Mouse (Mus musculus) embryo, embryonic 10 days (tissue): ENCODE results near the gene Mypn.

Experiments
- DNase-seq: peaks from one replicate; pipeline ENCODE4 v3.0.0-alpha.2; 2015; ENCODE audit warnings: low spot score

Mypn gene

DNA sequence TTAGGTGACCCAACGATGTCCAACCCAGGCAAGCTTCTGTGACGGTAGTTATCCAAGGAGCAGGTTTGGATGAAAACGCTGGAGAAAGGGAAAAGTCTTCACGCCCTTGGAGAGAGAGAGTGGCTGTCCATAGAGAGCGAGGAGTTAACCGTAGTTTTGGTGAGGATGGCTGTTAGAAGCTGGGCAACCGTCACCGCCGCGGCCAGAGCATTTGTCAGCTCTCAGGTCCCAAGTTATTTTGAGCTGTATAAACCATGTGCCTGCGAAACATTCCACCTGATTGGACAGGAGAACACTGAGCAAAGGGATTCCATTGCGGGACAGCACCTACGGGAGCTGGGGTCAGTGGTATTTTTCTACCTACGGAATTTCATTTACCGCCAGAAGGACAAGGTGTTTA, at the start of gene Mypn:
TSS of gene Mypn (minus strand) at position 225 of the 400 bp plus-strand sequence.
- no peak for DNase-seq

GRCm38 (mm10) chr10:63248421-63248820, 44.7 kb upstream of the Mypn start:
- DNase-seq, result no peak

- no peak for DNase-seq
Observed at GRCm38 (mm10) chr10:63247457-63247856, 43.7 kb upstream of the Mypn start.

GRCm38 (mm10) chr10:63245846-63246245, 42.1 kb upstream of the Mypn start:
- no peak for DNase-seq

GRCm38 (mm10) chr10:63244746-63245145, 41.0 kb upstream of the Mypn start:
- peak; percentile 68 for DNase-seq

DNA sequence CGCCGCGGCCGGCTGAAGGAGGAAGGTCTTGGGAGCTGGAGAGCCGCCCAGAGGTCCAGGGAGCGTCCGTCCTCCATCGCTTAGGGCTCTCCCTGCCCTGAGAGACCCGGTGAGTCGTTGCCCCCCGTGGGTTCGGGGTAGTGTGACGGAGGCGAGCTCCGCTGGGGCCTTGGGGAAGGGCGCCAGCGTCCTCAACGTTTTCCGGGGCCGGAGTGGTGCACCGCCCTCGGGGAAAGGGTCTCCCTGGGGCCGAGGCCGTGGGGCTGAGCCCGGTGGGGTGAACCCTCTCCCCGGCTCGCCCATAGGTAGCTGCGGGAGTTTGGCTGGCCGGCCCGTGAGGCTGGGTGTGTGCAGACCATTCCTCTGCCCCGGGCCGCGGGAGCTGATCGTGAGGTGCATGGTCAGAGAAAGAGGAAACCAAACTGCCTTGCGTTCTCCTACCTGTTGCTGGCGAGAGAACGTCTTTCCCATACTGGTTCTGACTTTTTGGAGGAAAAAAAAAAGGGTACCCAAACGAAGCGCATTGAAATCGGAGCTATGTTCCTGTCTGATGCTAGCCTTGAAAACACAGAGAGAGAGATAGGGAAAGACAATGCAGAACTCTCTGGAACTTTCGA, 40.4 kb upstream of the Mypn start:
- DNase-seq, result peak; percentile 40

- peak; percentile 97 for DNase-seq
Observed at GRCm38 (mm10) chr10:63243493-63244054, 39.8 kb upstream of the Mypn start, which contains the start of gene Herc4. Gene Herc4 (plus strand): TSS chr10:63243810.

DNA sequence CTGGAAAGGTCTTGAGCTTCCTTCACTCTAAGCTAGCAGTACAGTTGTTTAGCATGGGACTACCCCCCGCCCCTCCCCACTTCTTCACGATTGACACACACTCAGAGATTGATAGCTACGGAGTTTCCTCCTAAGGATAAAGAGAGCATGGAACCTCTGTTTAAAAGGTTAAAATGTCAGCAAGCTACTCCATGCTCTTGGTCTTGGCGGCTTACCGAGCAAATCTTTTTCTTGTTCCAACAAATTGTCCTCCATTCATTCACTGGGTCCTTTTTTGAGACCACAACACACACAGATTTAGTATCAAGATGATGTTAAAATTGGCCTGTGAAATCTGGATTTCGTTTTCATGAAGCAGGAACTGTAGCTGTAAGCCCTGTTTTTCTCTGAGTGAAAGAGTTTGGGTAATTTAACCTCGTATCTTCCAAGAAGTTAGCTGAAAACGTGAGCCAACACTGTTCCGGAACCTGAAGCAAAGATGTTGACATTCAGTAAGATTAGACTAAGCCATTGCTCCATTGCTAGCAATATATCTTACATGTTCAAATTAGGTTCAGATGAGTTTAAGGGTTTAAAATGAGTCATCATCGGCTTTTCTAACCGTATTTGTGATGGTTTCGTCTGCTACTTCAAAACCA, 39.2 kb upstream of the Mypn start:
- DNase-seq, result no peak

GRCm38 (mm10) chr10:63240868-63241271, 37.1 kb upstream of the Mypn start:
- no peak for DNase-seq

DNA sequence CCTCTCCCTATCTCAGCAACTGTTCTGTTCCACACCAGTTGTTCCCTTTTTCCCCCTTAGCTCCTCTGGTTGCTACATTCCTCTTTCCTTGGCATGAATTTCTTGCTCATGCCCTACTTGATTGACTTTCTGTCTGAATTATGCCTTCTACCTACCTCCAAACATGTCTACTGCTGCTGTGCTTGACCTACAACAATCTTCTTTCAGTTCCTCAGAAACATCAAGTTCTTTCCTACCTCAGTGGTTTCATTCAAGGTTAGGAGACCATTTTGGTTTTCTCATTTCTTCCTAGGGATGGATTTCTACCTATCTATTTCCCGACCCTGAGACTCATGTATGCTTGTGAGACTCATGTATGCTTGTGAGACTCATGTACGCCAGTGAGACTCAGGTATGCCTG, 36.1 kb upstream of the Mypn start:
- no peak for DNase-seq

DNA sequence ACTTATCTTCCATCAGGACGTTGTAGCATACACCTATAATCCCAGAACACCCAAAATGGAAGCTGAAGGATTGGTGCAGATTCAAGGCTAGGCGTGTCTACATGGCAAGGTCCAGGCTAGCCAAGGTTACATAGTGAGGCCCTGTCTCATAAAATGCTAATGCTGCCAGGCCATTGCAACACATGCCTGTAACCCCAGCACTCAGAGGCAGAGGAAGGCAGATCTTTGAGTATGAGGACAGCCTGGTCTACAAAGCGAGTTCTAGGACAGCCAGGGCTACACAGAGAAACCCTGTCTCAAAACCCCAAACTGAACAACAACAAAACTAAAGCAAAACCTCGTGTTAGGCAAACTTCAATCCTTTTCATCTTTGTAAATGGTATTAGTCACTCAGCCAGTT, 34.3 kb upstream of the Mypn start:
- DNase-seq, result no peak

DNA sequence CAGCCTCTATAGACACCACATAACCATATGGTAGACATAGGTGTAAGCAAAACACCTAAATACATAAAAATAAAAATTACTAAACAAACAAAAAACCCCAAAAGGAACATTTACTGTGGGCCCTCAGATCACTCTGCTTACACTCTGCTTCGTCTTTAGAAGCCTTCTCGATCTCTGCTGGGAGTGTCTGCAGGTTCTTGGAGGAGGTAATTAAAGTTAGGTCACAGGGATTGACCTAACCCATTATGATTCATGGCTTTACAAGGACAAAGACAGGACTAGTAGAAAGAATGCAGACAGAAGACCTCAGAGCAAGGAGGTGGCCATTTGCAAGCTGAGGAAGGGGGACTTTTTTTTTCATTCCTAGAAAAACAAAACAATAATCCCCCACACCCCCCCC, 33.5 kb upstream of the Mypn start:
- no peak for DNase-seq

DNA sequence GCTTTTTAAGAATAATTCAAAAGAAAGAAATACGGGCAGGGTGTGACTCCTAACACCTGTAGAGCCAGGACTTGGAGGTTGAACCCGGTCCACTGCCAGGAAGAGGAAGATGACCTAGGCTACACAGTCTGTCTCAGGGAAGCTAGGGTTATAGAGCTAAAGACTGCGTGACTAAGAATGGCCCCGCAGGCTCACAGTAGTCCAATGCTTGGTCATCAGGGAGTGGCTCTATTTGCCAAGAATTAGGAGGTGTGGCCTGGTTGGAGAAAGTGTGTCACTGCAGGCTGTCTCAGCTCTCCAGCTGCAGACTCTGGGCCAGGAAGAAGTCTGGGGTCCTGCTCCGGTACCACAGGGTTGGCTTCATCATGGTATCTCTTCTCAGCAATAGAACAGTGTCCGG, 32.9 kb upstream of the Mypn start:
- DNase-seq, result no peak

- no peak for DNase-seq
Observed at GRCm38 (mm10) chr10:63235889-63236288, 32.1 kb upstream of the Mypn start.

- no peak for DNase-seq
Observed at GRCm38 (mm10) chr10:63234133-63234532, 30.4 kb upstream of the Mypn start.

DNA sequence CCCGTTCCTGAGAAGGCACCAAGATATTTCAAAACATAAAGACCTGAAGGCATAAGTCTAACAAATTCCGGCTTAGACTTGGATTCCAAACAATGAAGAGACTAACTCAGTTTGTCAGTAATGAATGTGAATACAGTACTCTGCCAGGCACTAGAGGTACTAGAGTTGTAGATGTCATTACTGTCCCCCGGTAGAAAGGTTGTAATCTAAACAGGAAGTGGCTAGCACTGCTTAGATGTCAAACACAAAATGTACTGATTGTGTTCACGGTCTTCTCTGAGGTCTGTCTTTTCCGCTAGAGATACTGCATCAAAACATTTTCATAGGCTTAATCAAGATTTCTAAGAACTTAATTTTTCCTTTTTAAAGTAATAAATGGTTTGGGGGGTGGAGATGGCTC, 27.9 kb upstream of the Mypn start:
- DNase-seq, result no peak

GRCm38 (mm10) chr10:63230854-63231253, 27.1 kb upstream of the Mypn start:
- DNase-seq, result no peak

DNA sequence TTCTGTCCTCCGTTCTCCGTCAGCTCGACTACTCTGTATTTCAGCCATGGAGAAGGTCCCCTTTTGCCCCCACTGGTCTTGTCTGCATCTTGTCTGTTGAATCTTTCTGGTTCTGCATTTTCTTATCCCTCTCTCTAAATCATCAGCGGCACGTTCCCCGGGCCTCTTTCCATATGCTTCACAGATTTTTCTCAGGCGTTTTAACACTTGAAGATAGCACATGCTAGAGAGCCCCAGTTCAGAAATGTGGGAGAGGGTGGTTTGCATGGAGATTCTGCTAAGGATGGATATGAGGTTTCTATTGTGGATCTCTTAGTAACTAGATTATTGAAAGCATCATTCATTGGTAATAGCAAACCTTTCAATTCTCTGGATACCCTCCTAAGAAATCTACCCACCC, 26.5 kb upstream of the Mypn start:
- no peak for DNase-seq

DNA sequence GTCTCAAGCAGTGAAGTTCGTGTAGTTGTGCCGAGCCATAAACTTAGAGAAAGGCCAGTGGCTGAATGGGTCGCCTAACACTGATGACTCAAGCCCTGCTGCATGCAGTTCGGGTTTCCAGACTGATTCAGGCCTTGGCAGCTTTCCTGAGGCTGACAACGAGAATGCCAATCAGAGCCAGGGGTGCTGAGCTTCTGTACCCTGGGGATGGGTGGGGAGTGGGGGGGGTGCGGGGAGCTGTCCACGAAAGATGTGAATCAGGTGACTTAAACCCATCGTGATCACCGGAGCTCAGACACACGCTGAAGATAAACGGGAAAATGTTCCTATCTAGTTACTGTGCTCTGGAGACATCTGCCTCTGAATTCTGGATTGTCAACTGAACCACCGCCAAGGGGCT, 20.6 kb upstream of the Mypn start:
- DNase-seq, result no peak

GRCm38 (mm10) chr10:63221081-63221783, 17.5 kb upstream of the Mypn start:
- DNase-seq, result no peak

- DNase-seq, result no peak
Observed at GRCm38 (mm10) chr10:63208871-63209270, 5.1 kb upstream of the Mypn start.

- DNase-seq, result no peak
Observed at GRCm38 (mm10) chr10:63203002-63203401, 750 bp downstream of the Mypn start.

GRCm38 (mm10) chr10:63201534-63201933, 2.2 kb downstream of the Mypn start:
- DNase-seq, result no peak
